Mouse (Mus musculus): ENCODE measurements around the gene Bst2. TPM values are rescaled to one million over a fixed set of nuclear protein-coding genes. Genes with fewer than 3 reads are reported as not detected.
A peak's percentile ranks its signal among the peaks of the same experiment; 100 is the strongest.
"Not testable (repeated sequence)": the region's sequence is repeated elsewhere in the genome, so short reads cannot be mapped to it uniquely, and the experiment has no call there.

Gene Bst2
- polyA plus RNA-seq, 1 experiment from 2014 or later = 8.6 TPM

GRCm38 (mm10) chr8:71558071-71558957 is 21.1 kb upstream of the Bst2 start, which contains the start of gene Tmem221:
Tmem221 (minus strand) TSS chr8:71558871.
- H3K27ac ChIP-seq (replicated peaks) = no peak within 1 kb of the TSS
- peak; percentile 52 for DNase-seq (ENCODE audit: low spot score)
- H3K27me3 ChIP-seq (ENCODE audit: low read depth, poor library complexity, severe bottlenecking) = peaks cover 89% of the 10 kb centered on the region
- H3K4me3 ChIP-seq = peak within 1 kb of the TSS; percentile 51
- no peaks in the 10 kb centered on the region for H3K9me3 ChIP-seq (replicated peaks)
- H3K4me1 ChIP-seq = peaks cover 22% of the 10 kb centered on the region
- H3K36me3 ChIP-seq = no peaks in the 10 kb centered on the region
- 4% methylated on average over 70 of the region's 70 CpGs for WGBS

- Histone ChIP-seq H3K4me3 (no peak overlapping the region), H3K36me3 (no peaks in the 10 kb centered on the region), H3K4me1 (peaks cover 13% of the 10 kb centered on the region), H3K27ac (replicated peaks) (no peak overlapping the region), H3K9me3 (replicated peaks) (no peaks in the 10 kb centered on the region), H3K27me3 (ENCODE audit: low read depth, poor library complexity, severe bottlenecking) (peaks cover 52% of the 10 kb centered on the region)
- DNase-seq (ENCODE audit: low spot score) = no peak
- WGBS = 86% methylated on average over 2 of the region's 2 CpGs
Measured at GRCm38 (mm10) chr8:71554644-71555043, 17.4 kb upstream of the Bst2 start.

- Histone ChIP-seq H3K4me3 (no peak overlapping the region), H3K27me3 (ENCODE audit: low read depth, poor library complexity, severe bottlenecking) (peaks cover 45% of the 10 kb centered on the region), H3K4me1 (peaks cover 10% of the 10 kb centered on the region), H3K9me3 (replicated peaks) (no peaks in the 10 kb centered on the region), H3K27ac (replicated peaks) (no peak overlapping the region), H3K36me3 (no peaks in the 10 kb centered on the region; the same call in 1 of the 2 replicates)
- WGBS = 75% methylated on average over 6 of the region's 6 CpGs
- no peak for DNase-seq (ENCODE audit: low spot score)
Measured at GRCm38 (mm10) chr8:71554001-71554400, 16.7 kb upstream of the Bst2 start.

GRCm38 (mm10) chr8:71552770-71553169 is 15.5 kb upstream of the Bst2 start:
- no peak overlapping the region for H3K27ac ChIP-seq (replicated peaks)
- DNase-seq (ENCODE audit: low spot score) = no peak
- peaks cover 33% of the 10 kb centered on the region for H3K27me3 ChIP-seq (ENCODE audit: low read depth, poor library complexity, severe bottlenecking)
- H3K36me3 ChIP-seq = peaks cover 10% of the 10 kb centered on the region
- WGBS = 81% methylated on average over 6 of the region's 6 CpGs
- no peaks in the 10 kb centered on the region for H3K4me1 ChIP-seq
- no peak overlapping the region for H3K4me3 ChIP-seq
- H3K9me3 ChIP-seq (replicated peaks) = no peaks in the 10 kb centered on the region

- Histone ChIP-seq H3K27ac (replicated peaks) (no peak overlapping the region), H3K36me3 (peaks cover 29% of the 10 kb centered on the region), H3K9me3 (replicated peaks) (no peaks in the 10 kb centered on the region), H3K27me3 (ENCODE audit: low read depth, poor library complexity, severe bottlenecking) (peaks cover 13% of the 10 kb centered on the region), H3K4me3 (no peak overlapping the region), H3K4me1 (no peaks in the 10 kb centered on the region)
- DNase-seq (ENCODE audit: low spot score) = no peak
- 71% methylated on average over 7 of the region's 7 CpGs for WGBS
Measured at GRCm38 (mm10) chr8:71550754-71551153, 13.5 kb upstream of the Bst2 start.

GRCm38 (mm10) chr8:71547590-71547989 is 10.3 kb upstream of the Bst2 start:
- Histone ChIP-seq H3K27me3 (ENCODE audit: low read depth, poor library complexity, severe bottlenecking) (no peaks in the 10 kb centered on the region), H3K9me3 (replicated peaks) (no peaks in the 10 kb centered on the region), H3K4me1 (peaks cover 14% of the 10 kb centered on the region), H3K4me3 (no peak overlapping the region), H3K27ac (replicated peaks) (no peak overlapping the region), H3K36me3 (peaks cover 37% of the 10 kb centered on the region)
- DNase-seq (ENCODE audit: low spot score) = no peak
- 86% methylated on average over 7 of the region's 7 CpGs for WGBS

- H3K9me3 ChIP-seq (replicated peaks) = no peaks in the 10 kb centered on the region
- H3K27ac ChIP-seq (replicated peaks) = no peak overlapping the region
- 93% methylated on average over 11 of the region's 11 CpGs for WGBS
- no peaks in the 10 kb centered on the region for H3K27me3 ChIP-seq (ENCODE audit: low read depth, poor library complexity, severe bottlenecking)
- peaks cover 37% of the 10 kb centered on the region for H3K36me3 ChIP-seq
- peaks cover 14% of the 10 kb centered on the region for H3K4me1 ChIP-seq
- DNase-seq (ENCODE audit: low spot score) = no peak
- H3K4me3 ChIP-seq = no peak overlapping the region
Measured at GRCm38 (mm10) chr8:71545053-71545452, 7.8 kb upstream of the Bst2 start.

GRCm38 (mm10) chr8:71543755-71544154 is 6.5 kb upstream of the Bst2 start:
- Histone ChIP-seq H3K36me3 (peaks cover 36% of the 10 kb centered on the region), H3K27ac (replicated peaks) (no peak overlapping the region), H3K9me3 (replicated peaks) (no peaks in the 10 kb centered on the region), H3K4me1 (peaks cover 14% of the 10 kb centered on the region), H3K4me3 (peak overlapping the region; percentile 74), H3K27me3 (ENCODE audit: low read depth, poor library complexity, severe bottlenecking) (peaks cover under 1% of the 10 kb centered on the region; the same call in 1 of the 2 replicates)
- no peak for DNase-seq (ENCODE audit: low spot score)
- WGBS = 89% methylated on average over 9 of the region's 9 CpGs

- peak within 1 kb of the TSS; percentile 79 for H3K27ac ChIP-seq (replicated peaks)
- H3K27me3 ChIP-seq (ENCODE audit: low read depth, poor library complexity, severe bottlenecking) = peaks cover 10% of the 10 kb centered on the region
- H3K4me1 ChIP-seq = peaks cover 18% of the 10 kb centered on the region
- H3K36me3 ChIP-seq = peaks cover 27% of the 10 kb centered on the region
- DNase-seq (ENCODE audit: low spot score) = peak; percentile 97
- under 1% methylated on average over 55 of the region's 55 CpGs for WGBS
- H3K4me3 ChIP-seq = peak within 1 kb of the TSS; percentile 74
- no peaks in the 10 kb centered on the region for H3K9me3 ChIP-seq (replicated peaks)
Measured at GRCm38 (mm10) chr8:71542632-71543343, 5.5 kb upstream of the Bst2 start, which contains the start of gene Mvb12a. Mvb12a (plus strand) TSS chr8:71542922.

- WGBS = 65% methylated on average over 5 of the region's 5 CpGs
Measured at GRCm38 (mm10) chr8:71535663-71536062, 1.6 kb downstream of the Bst2 start.

GRCm38 (mm10) chr8:71534263-71534810 is 2.9 kb downstream of the Bst2 start:
- Histone ChIP-seq H3K36me3 (no peaks in the 10 kb centered on the region), H3K9me3 (replicated peaks) (no peaks in the 10 kb centered on the region), H3K4me3 (no peak overlapping the region), H3K27me3 (ENCODE audit: low read depth, poor library complexity, severe bottlenecking) (peaks cover 44% of the 10 kb centered on the region), H3K4me1 (peaks cover 18% of the 10 kb centered on the region), H3K27ac (replicated peaks) (no peak overlapping the region)
- 40% methylated on average over 3 of the region's 3 CpGs for WGBS
- DNase-seq (ENCODE audit: low spot score) = no peak

More at GRCm38 (mm10) chr8:71535663-71536062, 1.6 kb downstream of the Bst2 start:
- H3K36me3 ChIP-seq = no peaks in the 10 kb centered on the region
- H3K4me1 ChIP-seq = peaks cover 18% of the 10 kb centered on the region
- no peak overlapping the region for H3K4me3 ChIP-seq
- H3K27ac ChIP-seq (replicated peaks) = no peak overlapping the region
- H3K9me3 ChIP-seq (replicated peaks) = no peaks in the 10 kb centered on the region
- H3K27me3 ChIP-seq (ENCODE audit: low read depth, poor library complexity, severe bottlenecking) = peaks cover 44% of the 10 kb centered on the region
- DNase-seq (ENCODE audit: low spot score) = no peak

- not testable (repeated sequence) for DNase-seq (ENCODE audit: low spot score); H3K9me3 ChIP-seq (replicated peaks); H3K4me3 ChIP-seq; H3K27ac ChIP-seq (replicated peaks); H3K36me3 ChIP-seq
- 70% methylated on average over 6 of the region's 12 CpGs for WGBS
- peaks cover 23% of the 10 kb centered on the region for H3K4me1 ChIP-seq
- peaks cover 45% of the 10 kb centered on the region for H3K27me3 ChIP-seq (ENCODE audit: low read depth, poor library complexity, severe bottlenecking)
Measured at GRCm38 (mm10) chr8:71530735-71531467, 6.4 kb downstream of the Bst2 start.

Data from midbrain, embryonic 10.5 days (tissue).